Mouse (Mus musculus) left cerebral cortex, postnatal 36 days (tissue): Measurements from ENCODE around the gene Cdca7. TPM values are rescaled to one million over a fixed set of nuclear protein-coding genes. Genes with fewer than 3 reads are reported as not detected.

Experiments used
- DNase-seq, 2 experiments: peaks; one replicate each; pipeline ENCODE4 v3.0.0; 2021 to 2022; ENCODE audit warnings: low spot score in 2 of 2, mixed read lengths in 1 of 2
- intact Hi-C: fragments of 180-260 bp; cut with DNase I; formaldehyde crosslinking; loops from one replicate; pipeline ENCODE4 v1.15.1; 2025
- total RNA-seq, 2 experiments: library from RNA; stranded (reverse); gene quantifications; 2 replicates each; pipeline ENCODE4 v1.2.3; 2021

Gene Cdca7
- 1 to 10 TPM; 5.1 TPM for total RNA-seq

GRCm38 (mm10) chr2:72475797-72476485, at the start of gene Cdca7:
Gene Cdca7, plus strand, starts transcription at chr2:72476159.
- intact Hi-C loops = loop anchor here (5.0 kb wide), 1 partner anchor 801 kb away; no protein-coding TSS in a partner anchor
- peak; percentile 67 for DNase-seq

GRCm38 (mm10) chr2:72426776-72427175, 49.2 kb upstream of the Cdca7 start:
- intact Hi-C loops = no loop called here
- DNase-seq = no peak

GRCm38 (mm10) chr2:72427288-72427687, 48.7 kb upstream of the Cdca7 start:
- DNase-seq = no peak

GRCm38 (mm10) chr2:72438941-72439533, 36.9 kb upstream of the Cdca7 start:
- no peak for DNase-seq
- intact Hi-C loops = no loop called here

More at GRCm38 (mm10) chr2:72427288-72427687, 48.7 kb upstream of the Cdca7 start:
- intact Hi-C loops = no loop called here

- intact Hi-C loops = no loop called here
- no peak for DNase-seq
These were observed 34.9 kb upstream of the Cdca7 start for GRCm38 (mm10) chr2:72441010-72441409.

GRCm38 (mm10) chr2:72442825-72443224, 33.1 kb upstream of the Cdca7 start:
- intact Hi-C loops = no loop called here
- no peak for DNase-seq

GRCm38 (mm10) chr2:72443960-72444359, 32.0 kb upstream of the Cdca7 start:
- intact Hi-C loops = no loop called here

GRCm38 (mm10) chr2:72446106-72446505, 29.9 kb upstream of the Cdca7 start:
- no peak for DNase-seq
- intact Hi-C loops = no loop called here

More at GRCm38 (mm10) chr2:72443960-72444359, 32.0 kb upstream of the Cdca7 start:
- DNase-seq = no peak

- intact Hi-C loops = no loop called here
- no peak for DNase-seq
These were observed 29.3 kb upstream of the Cdca7 start for GRCm38 (mm10) chr2:72446615-72447014.

GRCm38 (mm10) chr2:72453563-72453962, 22.4 kb upstream of the Cdca7 start:
- intact Hi-C loops = no loop called here
- DNase-seq = no peak

- intact Hi-C loops = no loop called here
- DNase-seq = no peak
These were observed 19.8 kb upstream of the Cdca7 start for GRCm38 (mm10) chr2:72456189-72456588.

- DNase-seq = no peak
- intact Hi-C loops = no loop called here
These were observed 11.5 kb upstream of the Cdca7 start for GRCm38 (mm10) chr2:72464376-72465014.

- intact Hi-C loops = no loop called here
- DNase-seq = no peak
These were observed 8.4 kb upstream of the Cdca7 start for GRCm38 (mm10) chr2:72467604-72468003.

- no peak for DNase-seq
- intact Hi-C loops = no loop called here
These were observed 4.4 kb upstream of the Cdca7 start for GRCm38 (mm10) chr2:72471415-72472070.

- intact Hi-C loops = loop anchor here (5.0 kb wide), 1 partner anchor 803 kb away; no protein-coding TSS in a partner anchor
- no peak for DNase-seq
These were observed 1.2 kb upstream of the Cdca7 start for GRCm38 (mm10) chr2:72474531-72475287.

- no peak for DNase-seq
- intact Hi-C loops = loop anchor here (5.0 kb wide), 1 partner anchor 802 kb away; no protein-coding TSS in a partner anchor
These were observed 549 bp upstream of the Cdca7 start for GRCm38 (mm10) chr2:72475423-72475796.

GRCm38 (mm10) chr2:72476486-72477211, 690 bp downstream of the Cdca7 start:
- DNase-seq = peak in 1 of 2 experiments; percentile 33
- intact Hi-C loops = loop anchor here (5.0 kb wide), 1 partner anchor 801 kb away; no protein-coding TSS in a partner anchor

- intact Hi-C loops = loop anchor here (5.0 kb wide), 1 partner anchor 800 kb away; no protein-coding TSS in a partner anchor
These were observed 1.3 kb downstream of the Cdca7 start for GRCm38 (mm10) chr2:72477221-72477620.

GRCm38 (mm10) chr2:72478176-72478575, 2.2 kb downstream of the Cdca7 start:
- DNase-seq = no peak
- intact Hi-C loops = loop anchor here (5.0 kb wide), 1 partner anchor 799 kb away; no protein-coding TSS in a partner anchor

More at GRCm38 (mm10) chr2:72477221-72477620, 1.3 kb downstream of the Cdca7 start:
- no peak for DNase-seq
